Comparison of ENCODE assay signal across 14 mouse cellular contexts in the genomic region with DNA sequence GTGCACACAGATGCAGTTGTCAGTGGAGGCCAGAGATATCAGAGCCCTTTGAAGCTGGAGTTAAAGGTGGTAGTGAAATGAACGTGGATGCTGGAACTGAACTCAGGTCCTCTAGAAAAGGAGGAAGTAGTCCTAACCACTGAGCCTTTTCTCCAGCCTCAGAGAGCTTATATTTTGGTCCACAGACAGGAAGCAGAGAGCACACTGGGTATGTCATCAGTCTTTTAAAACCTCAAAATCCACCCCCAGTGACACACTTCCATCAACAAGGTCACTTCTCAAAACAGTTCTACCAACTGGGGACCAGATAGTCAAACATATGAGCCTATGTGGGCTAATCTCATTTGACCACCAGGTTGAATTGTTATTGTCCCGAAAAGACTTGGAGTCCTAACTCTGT.
"Had no signal": no experiment of that assay in that cellular context is flagged by ENCODE, and none has a peak within 500 bp of the region (broad histone marks: within the 10 kb centered on the region; RNA-seq: fewer than 3 reads in every experiment).

No protein-coding gene starts in this region.

- H3K9me3 ChIP-seq: kidney, embryonic 15.5 days; limb, embryonic 13.5 days; midbrain, embryonic 13.5 days; neural tube, embryonic 15.5 days had no signal

- H3K27ac ChIP-seq: kidney, embryonic 15.5 days; limb, embryonic 13.5 days; liver, embryonic 14.5 days; macrophage; midbrain, embryonic 13.5 days; neural tube, embryonic 15.5 days had no signal

- H3K36me3 ChIP-seq: kidney, embryonic 15.5 days; limb, embryonic 13.5 days; midbrain, embryonic 13.5 days; neural tube, embryonic 15.5 days had no signal

- H3K9ac ChIP-seq: kidney, embryonic 15.5 days; limb, embryonic 13.5 days; liver, embryonic 14.5 days; midbrain, embryonic 13.5 days; neural tube, embryonic 15.5 days had no signal

- ATAC-seq: intestine, embryonic 16.5 days; midbrain, embryonic 13.5 days had no signal

- DNase-seq: kidney, adult 2 months; kidney, postnatal 14 days; layer of hippocampus, adult 9-11 months; lung, adult 18-20 months; thymus, adult 18-20 months; thymus, postnatal 25 days had no signal

- H3K4me2 ChIP-seq: kidney, embryonic 15.5 days; limb, embryonic 13.5 days; midbrain, embryonic 13.5 days; neural tube, embryonic 15.5 days had no signal

- H3K27me3 ChIP-seq: kidney, embryonic 15.5 days; limb, embryonic 13.5 days; midbrain, embryonic 13.5 days; neural tube, embryonic 15.5 days had no signal

- H3K4me3 ChIP-seq: kidney, embryonic 15.5 days; limb, embryonic 13.5 days; midbrain, embryonic 13.5 days; myocyte; neural tube, embryonic 15.5 days had no signal
